Mouse (Mus musculus): ENCODE data around the gene Nelfcd. TPM values are rescaled to one million over a fixed set of nuclear protein-coding genes. Genes with fewer than 3 reads are reported as not detected.
A peak's percentile ranks its signal among the peaks of the same experiment; 100 is the strongest.

The Nelfcd gene
- polyA plus RNA-seq (2014; fragmentation: Nextera tagmentation; extraction: Ambion mirVana): 143 and 144 TPM in 2 replicates

DNA sequence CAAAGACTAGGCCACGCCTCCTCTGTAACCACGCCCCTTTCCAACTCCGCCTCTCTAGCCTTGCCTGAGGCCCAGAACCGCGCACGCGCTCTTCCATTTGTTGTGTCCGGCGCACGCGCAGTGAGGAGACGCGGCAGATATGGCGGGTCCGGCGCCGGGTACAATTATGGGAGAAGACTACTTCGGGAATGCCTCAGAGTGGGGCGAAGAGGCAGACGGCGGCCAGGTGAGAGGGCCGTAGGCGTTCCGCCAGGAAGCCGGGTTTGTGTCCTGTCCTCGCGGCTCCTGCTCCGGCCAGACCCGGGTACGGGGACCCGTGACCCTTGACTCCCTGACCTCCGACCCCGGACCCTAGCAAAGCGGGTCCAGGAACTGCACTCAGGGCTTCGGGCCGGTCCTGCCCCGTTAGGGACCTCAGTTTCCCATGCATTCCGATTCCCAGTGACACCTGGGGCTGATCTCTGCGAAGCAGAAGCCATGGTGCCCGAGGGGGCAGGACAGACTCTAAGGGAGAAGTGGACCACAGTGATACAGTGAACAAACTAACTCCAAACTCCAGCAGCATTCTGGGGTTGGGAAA is at the start of gene Nelfcd:
TSS of gene Nelfcd (plus strand) at position 74 of the 580 bp plus-strand sequence.
- WGBS: under 1% methylated on average over 40 of the region's 40 CpGs
- H3K27ac ChIP-seq (ENCODE audit: low read depth): no peak within 1 kb of the TSS

DNA sequence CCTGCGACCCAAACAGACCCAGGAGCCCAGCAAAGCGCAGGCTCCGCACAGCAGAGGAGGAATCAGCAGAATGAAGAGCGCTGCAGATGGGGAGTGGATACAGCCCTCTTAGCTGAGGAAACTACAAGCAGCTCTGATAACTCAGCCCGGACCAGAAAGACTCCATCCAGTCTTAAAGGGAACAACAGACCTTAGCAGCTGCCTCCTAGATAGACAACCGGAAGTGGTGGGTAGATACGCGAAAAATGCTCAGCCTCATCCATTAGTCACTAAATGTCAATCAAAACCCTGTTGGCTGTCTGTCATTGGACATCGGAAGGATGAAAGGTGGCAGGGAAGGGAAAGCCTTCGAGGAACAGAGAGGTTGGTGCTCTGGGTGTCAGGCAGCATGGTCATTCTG is 49.0 kb upstream of the Nelfcd start:
- Histone ChIP-seq H3K4me2 (no peak overlapping the region), H3K9ac (no peak overlapping the region), H3K4me1 (ENCODE audit: insufficient read depth) (no peaks in the 10 kb centered on the region), H3K9me3 (ENCODE audit: low read depth, low read length) (no peaks in the 10 kb centered on the region), H3K4me3 (ENCODE audit: low read depth, low read length) (no peak overlapping the region), H3K36me3 (ENCODE audit: insufficient read depth) (no peaks in the 10 kb centered on the region), H3K27me3 (ENCODE audit: insufficient read depth, low read length) (no peaks in the 10 kb centered on the region), H3K27ac (ENCODE audit: low read depth) (no peak overlapping the region)
- WGBS: 75% methylated on average over 10 of the region's 10 CpGs
- TF ChIP-seq CTCF (IDR thresholded peaks at IDR 0.05; ENCODE audit: low read depth): no peak
- ATAC-seq (ENCODE audit: insufficient read depth) (no peak), DNase-seq (no peak)

More for the DNA sequence above, at the start of gene Nelfcd:
- Histone ChIP-seq H3K4me2 (peak within 1 kb of the TSS; percentile 88), H3K9me3 (ENCODE audit: low read depth, low read length) (no peaks in the 10 kb centered on the region), H3K36me3 (ENCODE audit: insufficient read depth) (peaks cover 16% of the 10 kb centered on the region; the same call in 1 of the 2 replicates), H3K4me1 (ENCODE audit: insufficient read depth) (peaks cover 9% of the 10 kb centered on the region), H3K27me3 (ENCODE audit: insufficient read depth, low read length) (no peaks in the 10 kb centered on the region), H3K9ac (peak within 1 kb of the TSS; percentile 87), H3K4me3 (ENCODE audit: low read depth, low read length) (peak within 1 kb of the TSS; percentile 87)
- DNase-seq: peak; percentile 100
- peak; percentile 92 for ATAC-seq (ENCODE audit: insufficient read depth)
- TF ChIP-seq CTCF (IDR thresholded peaks at IDR 0.05; ENCODE audit: low read depth): no peak

- Histone ChIP-seq H3K4me2 (no peak overlapping the region), H3K4me1 (ENCODE audit: insufficient read depth) (no peaks in the 10 kb centered on the region), H3K9ac (no peak overlapping the region), H3K4me3 (ENCODE audit: low read depth, low read length) (no peak overlapping the region), H3K9me3 (ENCODE audit: low read depth, low read length) (no peaks in the 10 kb centered on the region), H3K27me3 (ENCODE audit: insufficient read depth, low read length) (no peaks in the 10 kb centered on the region), H3K27ac (ENCODE audit: low read depth) (no peak overlapping the region), H3K36me3 (ENCODE audit: insufficient read depth) (no peaks in the 10 kb centered on the region)
- no peak for ATAC-seq (ENCODE audit: insufficient read depth)
- 88% methylated on average over 9 of the region's 9 CpGs for WGBS
- no peak for DNase-seq
- no peak for TF ChIP-seq CTCF (IDR thresholded peaks at IDR 0.05; ENCODE audit: low read depth)
Measured at GRCm38 (mm10) chr2:174381021-174381420, 34.6 kb upstream of the Nelfcd start.

GRCm38 (mm10) chr2:174391936-174392335 is 23.7 kb upstream of the Nelfcd start:
- H3K4me1 ChIP-seq (ENCODE audit: insufficient read depth): no peaks in the 10 kb centered on the region
- no peak overlapping the region for H3K27ac ChIP-seq (ENCODE audit: low read depth)
- no peaks in the 10 kb centered on the region for H3K27me3 ChIP-seq (ENCODE audit: insufficient read depth, low read length)
- H3K4me3 ChIP-seq (ENCODE audit: low read depth, low read length): no peak overlapping the region
- TF ChIP-seq CTCF (IDR thresholded peaks at IDR 0.05; ENCODE audit: low read depth): no peak
- no peaks in the 10 kb centered on the region for H3K36me3 ChIP-seq (ENCODE audit: insufficient read depth)
- H3K9me3 ChIP-seq (ENCODE audit: low read depth, low read length): no peaks in the 10 kb centered on the region
- DNase-seq (no peak), ATAC-seq (ENCODE audit: insufficient read depth) (no peak)
- H3K4me2 ChIP-seq: no peak overlapping the region
- H3K9ac ChIP-seq: no peak overlapping the region
- 82% methylated on average over 3 of the region's 3 CpGs for WGBS

- WGBS: 77% methylated on average over 9 of the region's 9 CpGs
- Histone ChIP-seq H3K4me1 (ENCODE audit: insufficient read depth) (no peaks in the 10 kb centered on the region), H3K27me3 (ENCODE audit: insufficient read depth, low read length) (no peaks in the 10 kb centered on the region), H3K9ac (no peak overlapping the region), H3K36me3 (ENCODE audit: insufficient read depth) (no peaks in the 10 kb centered on the region), H3K4me2 (no peak overlapping the region), H3K4me3 (ENCODE audit: low read depth, low read length) (no peak overlapping the region), H3K27ac (ENCODE audit: low read depth) (no peak overlapping the region), H3K9me3 (ENCODE audit: low read depth, low read length) (no peaks in the 10 kb centered on the region)
- TF ChIP-seq CTCF (IDR thresholded peaks at IDR 0.05; ENCODE audit: low read depth): no peak
- no peak for DNase-seq
- ATAC-seq (ENCODE audit: insufficient read depth): no peak
Measured at GRCm38 (mm10) chr2:174392554-174392953, 23.1 kb upstream of the Nelfcd start.

DNA sequence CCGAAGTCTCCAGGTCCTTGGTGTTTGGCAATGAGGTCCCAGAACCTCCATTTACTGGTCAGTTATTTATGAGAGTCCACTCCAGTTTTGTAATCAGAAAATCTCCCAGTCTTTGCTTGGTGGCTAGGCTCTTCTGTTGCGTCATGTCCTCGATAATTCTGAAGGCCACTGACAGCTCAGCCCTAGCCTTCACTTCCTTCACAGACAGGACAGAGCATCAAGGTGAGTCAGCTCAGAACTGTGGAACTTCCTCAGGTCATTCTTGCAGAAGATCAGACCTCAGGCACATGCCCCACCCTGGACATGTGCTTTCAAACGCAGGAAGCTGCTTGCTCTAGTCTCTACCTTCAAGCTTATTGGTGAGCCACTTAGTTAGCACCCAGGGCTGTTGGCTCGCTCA is 22.2 kb upstream of the Nelfcd start:
- Histone ChIP-seq H3K9ac (no peak overlapping the region), H3K4me1 (ENCODE audit: insufficient read depth) (no peaks in the 10 kb centered on the region), H3K4me3 (ENCODE audit: low read depth, low read length) (no peak overlapping the region), H3K9me3 (ENCODE audit: low read depth, low read length) (no peaks in the 10 kb centered on the region), H3K27me3 (ENCODE audit: insufficient read depth, low read length) (no peaks in the 10 kb centered on the region), H3K27ac (ENCODE audit: low read depth) (no peak overlapping the region), H3K36me3 (ENCODE audit: insufficient read depth) (no peaks in the 10 kb centered on the region), H3K4me2 (no peak overlapping the region)
- 75% methylated on average over 5 of the region's 5 CpGs for WGBS
- ATAC-seq (ENCODE audit: insufficient read depth): no peak
- DNase-seq: no peak
- TF ChIP-seq CTCF (IDR thresholded peaks at IDR 0.05; ENCODE audit: low read depth): no peak

- Histone ChIP-seq H3K4me2 (no peak overlapping the region), H3K9me3 (ENCODE audit: low read depth, low read length) (no peaks in the 10 kb centered on the region), H3K4me1 (ENCODE audit: insufficient read depth) (no peaks in the 10 kb centered on the region), H3K27ac (ENCODE audit: low read depth) (no peak overlapping the region), H3K9ac (no peak overlapping the region), H3K36me3 (ENCODE audit: insufficient read depth) (no peaks in the 10 kb centered on the region), H3K27me3 (ENCODE audit: insufficient read depth, low read length) (no peaks in the 10 kb centered on the region), H3K4me3 (ENCODE audit: low read depth, low read length) (no peak overlapping the region)
- 80% methylated on average over 10 of the region's 10 CpGs for WGBS
- ATAC-seq (ENCODE audit: insufficient read depth): no peak
- TF ChIP-seq CTCF (IDR thresholded peaks at IDR 0.05; ENCODE audit: low read depth): no peak
- DNase-seq: no peak
Measured at GRCm38 (mm10) chr2:174396643-174397042, 19.0 kb upstream of the Nelfcd start.

All from lung, embryonic 14.5 days (tissue).